Mouse (Mus musculus): ENCODE data around the gene Olfr533. TPM values are rescaled to one million over a fixed set of nuclear protein-coding genes. Genes with fewer than 3 reads are reported as not detected.
"Not testable (repeated sequence)": the region's sequence is repeated elsewhere in the genome, so short reads cannot be mapped to it uniquely, and the experiment has no call there.

Olfr533 gene
- not detected in 2 replicates for polyA plus RNA-seq (2012; rRNA removed)

GRCm38 (mm10) chr7:140463070-140463469, at the start of gene Olfr533:
Olfr533 (plus strand) TSS chr7:140463370.
- DNase-seq (ENCODE audit: low read depth) = not testable (repeated sequence)

DNA sequence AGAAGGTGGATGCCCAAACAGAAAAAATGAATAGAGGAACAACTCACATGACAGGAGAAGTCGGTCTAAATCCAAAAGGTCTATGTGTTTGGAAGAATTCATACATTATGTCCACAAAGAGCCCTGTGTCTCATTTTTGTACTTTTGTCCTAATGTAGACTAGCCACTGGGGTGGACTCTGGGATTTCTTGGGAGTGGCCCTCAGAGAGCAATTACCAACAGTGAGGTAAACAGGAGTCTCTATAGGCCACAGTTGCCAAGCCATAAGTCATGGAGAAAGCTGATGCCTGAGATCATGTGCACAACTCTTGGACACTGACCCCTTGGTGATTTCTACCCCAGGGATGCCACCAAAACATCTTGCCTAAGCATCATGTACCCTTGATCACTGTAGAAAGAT, 41.6 kb upstream of the Olfr533 start, which contains the start of gene Olfr532:
Gene Olfr532, minus strand, starts transcription at position 101 of the 400 bp plus-strand sequence.
- DNase-seq (ENCODE audit: low read depth) = no peak

DNA sequence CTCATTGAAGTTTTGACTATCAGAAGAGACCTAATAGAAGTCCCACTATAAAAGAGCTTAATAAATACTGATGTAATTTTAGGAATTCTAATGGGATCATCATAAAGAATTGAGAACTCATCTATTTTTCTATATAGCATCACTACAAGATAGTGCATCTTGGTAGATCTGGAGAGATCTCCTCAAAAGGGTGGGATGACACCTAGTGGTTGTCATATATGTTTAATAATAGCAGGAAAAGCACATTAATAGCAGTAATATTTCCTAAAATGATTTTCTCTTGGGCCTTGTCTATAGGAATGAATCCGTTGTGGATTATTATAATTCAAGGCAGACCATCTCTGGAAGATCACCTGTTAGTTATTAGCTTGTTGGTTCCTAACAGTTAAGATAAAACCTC, 20.0 kb upstream of the Olfr533 start:
- DNase-seq (ENCODE audit: low read depth) = no peak

- DNase-seq (ENCODE audit: low read depth) = no peak
Measured at GRCm38 (mm10) chr7:140477886-140478285, 14.7 kb downstream of the Olfr533 start.

GRCm38 (mm10) chr7:140478733-140479132, 15.6 kb downstream of the Olfr533 start:
- no peak for DNase-seq (ENCODE audit: low read depth)

- no peak for DNase-seq (ENCODE audit: low read depth)
Measured at GRCm38 (mm10) chr7:140483916-140484315, 20.7 kb downstream of the Olfr533 start, which contains the start of gene Olfr535. Olfr535 (plus strand) TSS chr7:140484216.

DNA sequence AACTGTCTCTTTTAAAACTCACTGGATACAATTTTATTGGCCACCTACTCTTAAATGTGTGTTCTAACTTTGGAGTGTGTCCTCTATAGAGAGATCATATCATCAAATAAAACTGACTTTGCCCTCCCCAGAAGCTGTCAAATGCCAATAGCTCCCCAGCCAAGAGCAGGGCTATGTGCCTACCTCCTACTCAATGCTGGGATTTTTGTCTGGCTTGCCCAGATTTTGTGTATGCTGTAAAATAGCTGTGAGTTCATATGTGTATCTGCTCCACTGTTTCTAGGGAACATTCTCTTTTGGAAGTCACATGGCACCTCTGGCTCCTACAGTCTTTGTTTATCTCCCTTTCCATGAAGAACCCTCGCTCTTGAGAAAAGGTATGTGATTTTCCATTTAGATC, 25.8 kb downstream of the Olfr533 start:
- DNase-seq (ENCODE audit: low read depth) = no peak

DNA sequence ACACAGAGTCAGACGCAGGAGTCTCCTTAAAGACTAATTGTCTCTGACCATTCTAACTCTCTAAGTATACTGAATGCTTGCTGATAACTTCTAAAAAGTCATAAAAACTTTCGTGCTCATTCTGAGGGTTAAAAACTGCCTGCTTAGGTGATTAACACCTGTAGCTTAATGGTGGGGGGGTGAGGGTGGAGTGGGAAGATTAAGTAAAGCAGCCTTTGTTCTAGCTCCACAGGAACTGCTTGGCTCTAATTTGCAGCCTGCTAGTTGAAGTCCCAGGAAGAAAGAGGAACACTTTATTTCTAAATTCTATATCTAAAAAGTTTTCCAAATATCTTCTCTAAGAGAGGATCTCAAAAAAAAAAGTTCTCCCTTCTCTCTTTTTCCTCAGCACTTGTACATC, 31.1 kb downstream of the Olfr533 start:
- DNase-seq (ENCODE audit: low read depth) = no peak

- DNase-seq (ENCODE audit: low read depth) = no peak
Measured at GRCm38 (mm10) chr7:140494702-140495101, 31.5 kb downstream of the Olfr533 start.

GRCm38 (mm10) chr7:140507346-140508021, 44.3 kb downstream of the Olfr533 start, which contains the start of gene Olfr536:
Olfr536 (minus strand) TSS chr7:140507396.
- not testable (repeated sequence) for DNase-seq (ENCODE audit: low read depth)

Other genes starting within 250 kb of the Olfr533 start
- 0.42 and 0.72 TPM in 2 replicates for gene Cd163l1, start 245.1 kb upstream of the Olfr533 start, polyA plus RNA-seq (2012; rRNA removed)
- gene 5830411N06Rik, start 216.1 kb upstream of the Olfr533 start, polyA plus RNA-seq (2012; rRNA removed) = 0.13 and 0.14 TPM in 2 replicates
- gene Olfr525, start 142.5 kb upstream of the Olfr533 start, polyA plus RNA-seq (2012; rRNA removed) = not detected in 2 replicates
- gene Olfr527, start 129.4 kb upstream of the Olfr533 start, polyA plus RNA-seq (2012; rRNA removed) = not detected in 2 replicates
- not detected in 2 replicates for gene Olfr60, start 101.7 kb upstream of the Olfr533 start, polyA plus RNA-seq (2012; rRNA removed)
- gene Olfr530, start 87.0 kb upstream of the Olfr533 start, polyA plus RNA-seq (2012; rRNA removed) = not detected in 2 replicates
- gene Olfr531, start 60.5 kb upstream of the Olfr533 start, polyA plus RNA-seq (2012; rRNA removed) = not detected in 2 replicates
- gene Olfr532, start 41.7 kb upstream of the Olfr533 start, polyA plus RNA-seq (2012; rRNA removed) = not detected in 2 replicates
- gene Olfr535, start 20.8 kb downstream of the Olfr533 start, polyA plus RNA-seq (2012; rRNA removed) = not detected in 2 replicates
- gene Olfr536, start 44.0 kb downstream of the Olfr533 start, polyA plus RNA-seq (2012; rRNA removed) = 0.04 and 0.11 TPM in 2 replicates
- gene Olfr538, start 104.5 kb downstream of the Olfr533 start, polyA plus RNA-seq (2012; rRNA removed) = not detected in 2 replicates
- gene Olfr46, start 137.9 kb downstream of the Olfr533 start, polyA plus RNA-seq (2012; rRNA removed) = not detected in 2 replicates
- gene Olfr61, start 165.6 kb downstream of the Olfr533 start, polyA plus RNA-seq (2012; rRNA removed) = not detected in 2 replicates
- gene Olfr53, start 183.1 kb downstream of the Olfr533 start, polyA plus RNA-seq (2012; rRNA removed) = not detected in 2 replicates
- not detected in 2 replicates for gene Olfr539, start 196.6 kb downstream of the Olfr533 start, polyA plus RNA-seq (2012; rRNA removed)
- not detected in 2 replicates for gene Olfr45, start 218.6 kb downstream of the Olfr533 start, polyA plus RNA-seq (2012; rRNA removed)
- not detected in 2 replicates for gene Olfr541, start 233.9 kb downstream of the Olfr533 start, polyA plus RNA-seq (2012; rRNA removed)

Data from gonadal fat pad, adult 2 months (tissue).